Mouse (Mus musculus): ENCODE data around the gene Ksr1.
A peak's percentile ranks its signal among the peaks of the same experiment; 100 is the strongest.

Ksr1 gene

DNA sequence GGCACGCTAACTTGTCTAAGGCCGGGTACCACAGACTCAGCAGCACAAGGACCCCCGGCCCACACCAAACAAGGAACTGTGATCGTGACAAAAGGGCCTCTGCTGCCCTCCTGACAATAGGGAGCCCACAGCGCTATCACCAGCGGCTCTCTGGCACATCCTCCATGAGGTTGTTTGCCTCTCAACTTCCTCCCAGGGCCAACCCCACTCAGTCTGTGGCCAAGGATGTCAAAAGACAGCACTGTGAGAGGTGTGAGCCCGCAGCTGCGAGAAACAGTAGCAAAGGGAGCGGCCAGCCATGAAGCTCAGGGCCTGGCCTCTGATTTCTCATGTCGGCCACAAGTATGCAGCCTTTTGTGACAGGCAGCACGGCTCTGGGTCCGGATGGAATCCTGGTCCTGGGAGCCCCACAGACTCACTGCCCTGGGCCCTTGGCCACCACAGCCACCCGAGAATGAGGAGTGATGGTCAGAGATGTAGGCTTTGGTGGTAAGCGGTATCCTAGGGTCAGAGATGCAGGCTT is 104.2 kb downstream of the Ksr1 start:
- no peak for DNase-seq

DNA sequence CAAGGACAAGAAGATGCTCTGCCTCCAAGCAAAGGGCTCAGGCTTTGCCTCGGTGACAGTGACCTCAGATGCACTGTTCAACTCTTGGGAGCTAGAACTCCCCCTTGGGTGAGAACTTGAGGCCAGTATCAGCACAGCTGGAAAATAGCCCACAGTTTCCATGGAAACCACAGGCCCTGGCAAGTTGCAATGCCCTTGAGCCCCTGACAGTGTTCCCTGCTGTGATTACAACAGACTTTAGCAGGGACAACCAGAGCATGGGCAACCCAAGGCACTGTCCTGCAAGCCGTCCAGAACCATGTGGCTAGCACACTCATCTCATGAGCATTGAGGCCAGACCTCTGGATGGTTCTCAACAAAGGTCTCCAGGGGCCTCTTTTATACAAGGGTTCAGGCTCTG is 106.7 kb downstream of the Ksr1 start:
- peak in 1 of 2 experiments; percentile 40 for DNase-seq

DNA sequence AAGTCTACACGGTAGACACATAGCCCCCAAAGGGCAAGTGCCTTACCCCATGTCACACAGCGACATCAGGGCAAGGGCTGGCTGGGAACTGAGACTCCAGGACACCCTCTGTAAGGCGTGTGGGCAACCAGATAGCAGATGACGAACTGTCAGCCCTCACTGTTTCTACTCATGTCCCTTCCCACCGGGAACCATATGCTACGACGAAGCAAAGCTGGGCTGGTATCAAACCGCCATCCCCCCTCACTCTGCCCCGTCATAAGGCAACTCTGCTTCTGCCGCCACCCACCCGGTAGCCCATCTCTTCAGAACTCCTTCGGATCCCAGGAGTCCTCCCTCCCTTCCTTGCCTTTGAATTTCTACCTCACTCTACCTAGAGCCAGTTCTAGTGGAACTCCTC is 108.7 kb downstream of the Ksr1 start:
- DNase-seq: no peak

DNA sequence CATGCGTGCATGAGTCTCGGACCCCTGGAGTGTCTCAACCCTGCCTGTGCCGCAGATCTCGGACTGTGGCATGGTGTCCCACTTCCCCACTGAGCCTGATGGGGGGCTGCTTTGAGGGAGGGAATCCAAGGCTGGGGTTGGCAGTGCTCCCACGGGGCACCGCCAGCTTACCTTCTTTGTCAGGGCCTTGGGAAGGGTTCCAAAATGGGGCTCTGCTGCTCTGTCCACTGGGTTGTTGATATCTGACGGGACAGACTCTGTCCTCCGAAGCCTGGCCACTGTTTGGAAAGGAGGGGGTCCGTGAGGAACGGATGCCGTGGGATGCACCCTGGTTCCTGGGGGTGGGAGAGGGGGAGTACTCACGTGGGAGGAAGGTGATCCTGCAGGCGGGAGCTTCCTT is 109.9 kb downstream of the Ksr1 start:
- DNase-seq: no peak

DNA sequence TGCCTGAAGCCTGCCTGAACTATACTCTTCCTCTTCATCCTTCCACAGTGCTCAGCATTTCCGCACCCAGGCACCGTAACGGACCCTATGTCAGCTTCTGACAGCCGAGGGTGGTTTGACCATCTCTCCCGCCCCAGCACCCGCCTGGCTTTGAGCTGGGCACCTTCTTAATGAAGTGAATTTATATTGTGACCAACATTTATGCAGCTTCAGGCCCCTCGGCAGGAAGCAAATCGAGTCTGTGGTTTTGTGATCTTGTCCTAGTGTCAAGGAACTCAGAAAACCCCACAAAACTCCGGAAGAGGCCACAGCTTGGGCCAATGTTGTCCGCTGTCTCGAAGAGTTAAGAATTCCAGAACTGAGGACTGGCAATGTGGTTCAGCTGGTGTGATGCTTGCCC is 112.6 kb downstream of the Ksr1 start:
- no peak for DNase-seq

DNA sequence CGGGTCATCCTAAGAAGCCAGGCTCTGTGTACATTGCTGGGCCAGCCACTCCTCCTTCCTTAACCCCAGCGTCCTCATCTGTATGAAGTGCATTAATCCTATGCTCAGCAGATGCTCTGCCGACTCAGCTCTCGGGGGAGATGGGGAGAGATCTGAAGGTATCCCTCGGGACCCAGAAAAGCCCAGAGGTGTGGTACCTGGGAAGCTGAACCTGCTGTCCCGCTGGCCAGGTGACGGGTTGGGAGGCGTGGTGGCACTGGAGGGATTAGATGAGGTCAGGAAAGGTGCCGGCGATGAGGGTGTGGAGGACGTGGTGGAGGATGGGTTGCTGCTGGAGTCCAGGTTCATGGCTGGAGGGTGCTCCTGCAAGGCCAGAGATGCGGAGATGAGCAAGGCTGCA is 113.2 kb downstream of the Ksr1 start:
- DNase-seq: no peak

DNA sequence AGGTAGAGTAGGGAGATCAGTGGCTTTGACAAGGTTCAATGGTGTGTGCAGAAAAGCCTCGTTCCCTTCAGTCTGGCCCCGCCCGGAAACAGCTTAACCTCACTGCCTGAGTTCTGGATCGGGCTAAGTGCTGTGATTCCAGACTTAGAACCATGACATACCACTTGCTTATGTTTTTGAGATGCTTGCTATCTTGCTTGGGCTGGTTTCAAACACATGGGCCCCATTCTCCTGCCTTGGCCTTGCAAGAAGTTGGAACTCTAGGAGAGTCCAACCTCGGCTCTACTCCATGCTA is 114.8 kb downstream of the Ksr1 start:
- no peak for DNase-seq

DNA sequence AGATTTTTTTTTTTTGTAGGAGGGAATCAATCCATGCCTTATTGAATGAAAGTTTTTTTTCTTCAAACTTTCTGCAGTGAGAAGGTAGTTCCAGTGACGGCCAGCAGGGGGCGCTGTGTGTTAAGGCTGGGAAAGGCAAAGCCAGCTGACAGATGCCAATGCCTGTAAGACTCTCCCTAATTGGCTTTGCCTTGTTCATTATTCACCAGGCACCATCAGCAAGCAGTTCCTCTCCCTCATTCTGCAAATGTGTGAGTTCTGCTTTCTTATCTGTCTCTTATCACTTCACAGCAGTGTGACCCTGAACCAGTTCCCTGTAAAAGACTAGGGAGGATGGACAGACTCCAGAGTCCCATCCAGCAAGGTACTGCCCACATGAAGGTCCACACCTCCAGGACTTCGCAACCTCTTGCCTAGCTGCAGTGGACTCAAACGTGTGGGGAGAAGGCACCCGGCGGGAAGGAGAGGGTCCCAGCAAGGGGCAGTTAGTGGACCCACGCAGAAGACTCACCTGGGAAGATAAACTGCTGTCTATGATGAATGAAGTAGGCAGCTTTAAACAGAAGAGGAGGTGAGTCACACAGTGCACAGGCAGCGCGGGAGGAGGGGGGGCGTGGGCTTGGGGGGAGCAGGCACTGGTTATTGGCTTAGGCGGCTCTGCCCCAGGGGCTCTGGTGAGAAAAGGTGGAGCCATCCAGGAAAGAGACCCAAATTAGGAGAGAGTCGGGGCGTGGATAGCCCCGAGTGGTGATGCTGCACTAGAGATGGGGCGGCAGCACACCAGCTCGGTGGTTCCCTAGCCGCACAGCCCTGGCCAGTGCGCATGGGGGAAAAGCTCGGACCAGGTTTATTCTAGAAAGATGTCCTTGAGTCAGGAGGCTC is 115.4 kb downstream of the Ksr1 start:
- peak; percentile 93 to 96 for DNase-seq

DNA sequence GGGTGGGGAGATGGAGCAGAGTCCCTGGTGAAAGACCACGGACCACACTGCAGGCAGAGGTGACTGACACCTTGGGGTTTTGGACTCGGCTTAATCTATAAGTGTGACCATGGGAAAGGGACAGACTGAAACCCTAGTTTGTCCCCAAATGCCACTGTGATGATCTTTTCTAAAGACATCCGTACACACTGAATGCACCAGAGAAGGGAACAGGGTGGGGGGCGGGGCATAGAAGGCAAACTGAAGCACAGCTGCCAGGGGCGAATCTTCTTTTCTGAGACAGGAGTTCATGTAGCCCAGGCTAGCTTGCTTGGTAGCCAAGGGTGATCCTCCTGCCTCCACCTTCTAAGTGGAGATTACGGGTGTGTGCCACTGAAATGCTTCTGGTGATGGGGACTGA is 122.5 kb downstream of the Ksr1 start:
- DNase-seq: no peak

DNA sequence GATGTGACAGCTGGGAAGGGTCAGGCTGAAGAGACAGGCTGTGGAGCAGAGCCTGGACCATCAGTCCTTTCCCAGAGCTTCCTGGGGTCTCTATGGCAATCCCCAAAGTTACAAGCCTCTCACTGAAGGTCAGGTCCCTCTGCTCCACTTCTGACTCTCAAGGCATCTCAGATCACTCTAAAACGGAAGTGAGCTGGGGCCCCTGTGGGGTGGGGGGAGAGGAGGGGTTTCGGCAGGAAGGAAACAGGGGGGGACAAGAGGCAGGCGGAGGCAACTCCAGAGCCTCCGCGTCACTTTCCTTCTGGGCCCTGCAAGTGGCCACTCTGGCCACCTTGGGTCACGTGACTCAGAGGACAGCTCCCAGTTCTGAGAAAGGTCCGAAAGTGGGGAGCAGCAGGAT is 122.9 kb downstream of the Ksr1 start:
- DNase-seq: peak; percentile 55 to 73

DNA sequence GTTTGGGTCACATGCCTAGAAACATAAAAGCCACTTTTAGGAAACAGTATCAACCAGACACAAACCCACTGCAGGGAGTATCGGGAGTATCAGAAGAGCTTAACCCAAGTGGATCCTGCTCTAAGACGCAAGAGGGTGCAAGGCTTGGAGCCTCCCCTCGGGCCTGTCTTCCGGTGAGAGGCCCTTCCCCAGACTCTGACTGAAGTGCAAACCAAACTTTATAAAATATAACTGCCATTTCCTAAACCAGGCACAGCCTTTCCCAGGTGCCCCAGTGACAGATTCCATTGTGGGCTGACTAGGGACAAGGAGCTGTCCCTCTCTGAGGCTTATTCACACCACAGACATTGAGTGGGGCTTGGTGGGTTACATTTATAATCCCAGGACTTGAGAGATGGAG is 123.4 kb downstream of the Ksr1 start:
- DNase-seq: no peak

DNA sequence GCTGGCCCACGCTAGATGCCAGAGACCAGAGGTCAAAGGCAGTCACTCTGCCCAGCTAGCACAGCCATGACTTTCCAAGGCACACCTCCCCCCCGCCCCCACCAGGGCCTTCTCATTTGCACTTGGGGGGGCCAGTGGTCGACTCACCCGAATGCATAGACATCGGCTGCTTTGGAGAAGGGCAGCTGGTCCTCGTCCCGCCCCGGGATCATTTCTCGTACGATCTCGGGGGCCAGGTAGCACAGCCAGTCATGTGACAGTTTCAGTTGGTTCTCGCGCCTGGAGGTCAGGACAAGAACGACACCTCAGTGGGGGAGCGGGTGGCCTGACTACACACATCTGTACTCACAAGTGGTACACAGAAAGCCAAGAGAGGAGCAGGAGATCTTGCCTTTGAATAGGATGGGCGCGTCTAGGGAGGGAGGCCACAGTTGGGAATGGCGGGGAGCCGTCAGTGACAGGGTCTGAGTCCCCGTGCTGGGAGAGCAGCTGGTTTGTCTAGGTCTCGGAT is 125.6 kb downstream of the Ksr1 start:
- no peak for DNase-seq

DNA sequence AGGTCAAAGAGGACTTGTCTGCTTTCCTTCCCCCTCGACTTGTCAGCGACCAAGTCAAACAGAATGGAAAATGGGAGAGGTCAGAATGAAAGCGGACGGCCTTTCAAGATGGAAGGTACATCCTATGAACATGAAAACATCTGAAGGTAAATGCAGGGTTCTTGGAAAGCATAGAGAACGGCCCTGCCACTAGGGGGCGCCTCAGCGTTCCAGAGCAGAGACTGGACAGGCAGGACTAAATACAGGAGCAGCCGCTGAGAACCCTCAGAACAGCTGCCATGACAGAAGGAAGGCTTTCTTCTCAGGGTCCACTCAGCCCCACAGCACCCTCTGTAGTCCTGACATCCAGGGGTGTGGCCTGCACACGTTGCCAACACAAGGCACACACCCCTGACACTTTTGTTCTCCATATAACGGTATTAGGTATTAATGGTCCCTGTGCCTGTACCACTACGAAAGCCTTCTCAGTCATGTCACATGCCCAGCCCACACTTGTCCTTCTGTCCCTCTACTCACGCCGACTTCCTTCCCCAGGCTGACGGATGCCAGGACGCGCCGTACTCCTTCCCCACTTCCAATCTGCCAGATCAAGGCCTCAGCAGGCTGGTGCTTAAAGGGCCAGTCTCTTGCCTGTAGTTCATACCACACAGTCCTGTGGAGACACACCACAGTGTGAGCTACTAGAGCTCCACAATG is 126.2 kb downstream of the Ksr1 start:
- DNase-seq: peak; percentile 51 to 62

DNA sequence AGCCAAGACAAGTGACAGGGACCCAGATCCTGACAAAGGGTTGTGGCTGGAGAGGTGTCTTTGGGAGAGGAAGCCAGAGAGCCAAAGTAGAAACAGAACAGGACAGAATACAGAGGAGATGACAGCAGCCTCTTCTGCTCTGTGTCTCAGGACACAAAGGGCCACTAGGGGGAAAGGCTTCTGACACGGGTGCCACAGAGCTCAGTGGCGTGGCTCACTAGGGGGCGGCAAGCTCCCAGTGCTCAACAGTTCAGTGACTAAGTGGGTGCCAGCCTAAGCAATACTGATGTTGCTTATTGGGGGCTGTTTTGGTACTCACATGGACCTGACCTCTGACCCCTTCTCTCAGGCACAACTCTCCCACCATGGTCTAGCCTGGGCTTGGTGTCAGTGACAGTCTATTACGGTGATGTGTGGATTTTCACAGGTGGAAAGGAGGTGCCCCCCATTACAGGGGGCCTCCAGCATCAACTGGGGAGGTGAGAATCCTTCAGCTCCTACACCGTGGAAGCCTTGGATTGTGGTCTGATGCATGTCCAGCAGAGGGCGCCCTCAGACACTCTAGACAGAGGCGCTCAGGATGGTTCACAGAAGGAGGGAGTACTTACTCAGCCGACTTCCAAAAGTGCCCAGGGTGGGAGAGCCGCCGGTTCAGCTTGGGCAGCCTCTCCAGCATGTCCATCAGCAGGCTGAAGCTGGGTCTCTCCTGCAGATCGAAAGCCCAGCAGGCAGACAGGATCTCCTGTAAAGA is 127.1 kb downstream of the Ksr1 start:
- peak; percentile 87 to 88 for DNase-seq

DNA sequence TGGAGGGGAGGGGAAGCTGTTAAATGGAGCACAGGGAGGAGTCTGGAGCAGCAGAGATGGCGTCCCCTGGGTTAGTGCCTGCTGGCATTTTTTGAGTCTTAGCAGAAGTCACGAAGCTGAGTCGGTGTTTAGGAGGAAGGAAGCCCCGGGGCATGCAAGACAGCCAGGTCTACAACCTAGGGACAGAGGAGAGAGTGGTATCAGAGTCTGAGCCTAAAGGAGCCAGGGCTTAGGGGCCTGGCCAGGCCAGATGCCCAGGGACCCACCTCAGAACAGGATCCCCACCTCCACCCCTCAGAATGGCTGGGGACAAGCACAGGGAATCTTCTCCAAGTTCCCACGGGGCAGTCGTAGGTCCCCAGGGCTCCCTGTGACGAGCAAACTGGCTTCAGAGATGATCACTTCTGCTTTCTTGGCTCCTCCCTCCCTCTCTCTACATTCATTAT is 129.0 kb downstream of the Ksr1 start:
- no peak for DNase-seq

DNA sequence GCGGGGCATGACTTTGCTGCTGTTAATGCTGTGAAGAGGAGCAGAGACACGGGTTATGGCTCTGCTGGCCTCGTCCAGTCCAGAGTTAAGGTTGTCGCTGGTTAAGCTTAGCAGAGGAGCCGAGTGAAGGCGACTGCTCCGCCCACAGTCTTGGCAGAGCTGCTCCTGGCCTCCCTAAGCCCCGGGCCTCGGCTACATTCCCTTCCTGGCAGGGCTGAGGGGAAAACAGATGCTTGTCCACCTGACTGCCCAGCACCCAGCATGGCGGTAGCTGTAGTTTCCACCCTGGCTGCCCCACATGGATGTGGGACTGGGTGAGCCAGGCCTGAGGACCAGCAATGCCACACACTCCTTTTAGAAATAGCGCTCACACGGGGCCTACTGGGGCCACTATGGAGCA is 130.0 kb downstream of the Ksr1 start:
- no peak for DNase-seq

DNA sequence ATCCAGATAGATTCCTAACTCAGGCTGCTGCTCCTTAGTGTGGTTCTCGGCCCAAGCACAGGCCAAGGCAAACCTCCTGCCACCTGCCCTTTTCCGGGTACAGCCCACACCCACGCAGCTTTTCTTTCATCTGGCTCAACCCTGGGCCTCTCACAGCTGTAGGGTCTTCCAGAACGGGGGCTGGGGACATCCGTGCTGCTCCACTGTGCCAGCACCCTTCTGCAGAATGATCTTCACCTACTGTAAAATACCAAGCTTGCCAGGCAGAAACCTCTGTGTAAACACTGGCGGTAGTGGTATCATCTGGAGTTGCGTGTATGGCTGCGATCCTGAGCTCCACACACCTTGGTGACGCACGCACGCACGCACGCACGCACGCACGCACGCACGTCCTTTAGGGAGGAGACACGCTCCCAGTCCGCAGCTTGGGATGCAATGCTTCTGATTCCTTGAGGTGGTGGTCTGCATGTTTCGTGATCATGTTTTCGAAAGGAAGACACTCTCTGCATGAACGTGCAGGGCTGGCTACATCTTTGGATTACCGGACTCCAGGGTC is 130.5 kb downstream of the Ksr1 start:
- DNase-seq: no peak

DNA sequence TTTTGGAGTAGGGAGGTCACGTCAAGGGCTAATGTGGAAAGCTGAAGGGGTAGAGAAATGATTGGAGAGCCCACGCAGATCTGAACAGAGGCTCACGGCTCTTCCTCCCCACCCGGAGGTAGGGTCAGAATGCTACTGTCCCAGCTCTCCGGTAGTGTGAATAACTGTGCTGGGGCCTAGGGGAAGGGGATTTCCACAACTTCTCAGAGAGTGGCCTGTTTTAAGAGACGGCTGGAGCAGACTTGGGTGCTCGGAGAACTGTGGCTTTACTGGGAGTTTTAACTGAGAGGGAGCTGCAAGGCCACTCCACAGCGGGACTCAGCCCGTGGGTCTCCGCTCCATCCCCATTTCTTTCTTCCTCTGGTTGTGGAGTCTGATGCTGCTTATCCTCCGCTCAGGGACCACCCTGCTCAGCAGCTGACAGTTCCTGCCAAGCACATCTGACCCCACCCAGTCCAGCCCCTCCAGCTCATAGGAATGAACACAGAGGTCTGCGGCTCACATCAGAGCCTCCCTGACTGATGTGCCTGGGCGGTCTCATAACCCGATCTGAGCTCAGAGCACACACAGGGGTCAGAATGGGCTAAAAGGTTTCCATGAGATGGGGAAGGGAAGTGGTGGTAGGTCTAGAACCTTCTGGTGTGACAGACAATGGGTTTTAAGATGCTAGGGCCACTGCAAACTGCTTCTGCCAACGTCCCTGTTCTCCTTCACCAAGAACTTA is 131.4 kb downstream of the Ksr1 start:
- DNase-seq: no peak

DNA sequence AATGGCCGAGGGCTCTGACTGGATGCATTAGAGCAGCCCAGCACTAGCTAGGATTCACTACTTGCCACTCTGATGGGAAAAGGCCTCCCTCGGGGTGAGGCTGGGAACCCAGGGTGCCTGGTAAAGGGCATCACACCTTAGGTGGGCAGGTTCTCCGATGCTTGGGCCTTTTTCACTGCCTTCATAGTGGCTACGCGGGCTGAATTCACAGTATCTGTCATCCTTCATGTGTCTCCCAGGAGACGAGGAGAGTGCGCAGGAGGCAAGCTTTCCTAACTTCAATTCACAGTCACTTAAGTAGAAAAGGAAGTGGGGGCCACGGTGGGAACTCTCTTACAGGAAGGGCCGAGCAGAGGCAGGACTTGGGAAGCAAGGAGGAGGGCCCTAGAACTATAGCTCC is 132.4 kb downstream of the Ksr1 start:
- DNase-seq: peak in 1 of 2 experiments; percentile 28

DNA sequence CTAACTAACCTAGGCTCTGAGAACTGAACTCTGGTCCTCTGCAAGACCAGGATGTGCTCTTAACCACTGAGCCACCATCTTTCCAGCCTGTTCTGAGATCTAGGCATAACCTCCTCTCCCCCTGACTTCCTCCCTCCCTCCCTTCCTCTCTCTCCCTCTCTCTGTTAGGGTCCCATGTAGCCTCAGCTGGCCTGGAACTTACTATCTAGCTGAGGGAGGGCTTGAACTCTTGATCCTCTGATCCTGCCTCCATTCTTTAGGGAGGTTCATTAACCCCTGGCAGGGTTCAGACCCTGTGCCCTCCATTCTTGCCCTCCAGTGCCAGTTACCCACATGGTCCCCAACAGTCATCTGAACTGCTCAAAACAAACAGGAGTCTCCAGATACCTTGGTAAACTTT is 133.2 kb downstream of the Ksr1 start:
- DNase-seq: no peak

DNA sequence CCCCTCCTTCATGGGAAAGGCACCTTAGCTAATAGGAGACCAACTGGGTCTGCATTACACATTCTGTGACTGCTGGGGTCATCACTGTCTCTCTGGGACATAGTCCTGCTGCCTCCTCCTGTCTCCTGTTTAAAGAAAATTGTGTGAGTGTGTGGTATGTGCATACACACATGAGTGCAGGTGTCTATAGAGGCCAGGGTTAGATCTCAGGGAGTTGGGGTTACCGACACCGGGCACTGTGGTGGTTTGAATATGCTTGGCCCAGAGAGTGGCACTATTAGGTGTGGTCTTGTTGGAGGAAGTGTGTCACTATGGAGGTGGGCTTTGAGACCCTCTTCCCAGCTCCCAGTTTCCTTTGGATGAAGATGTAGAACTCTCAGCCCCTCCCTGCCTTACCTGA is 133.7 kb downstream of the Ksr1 start:
- DNase-seq: no peak

DNA sequence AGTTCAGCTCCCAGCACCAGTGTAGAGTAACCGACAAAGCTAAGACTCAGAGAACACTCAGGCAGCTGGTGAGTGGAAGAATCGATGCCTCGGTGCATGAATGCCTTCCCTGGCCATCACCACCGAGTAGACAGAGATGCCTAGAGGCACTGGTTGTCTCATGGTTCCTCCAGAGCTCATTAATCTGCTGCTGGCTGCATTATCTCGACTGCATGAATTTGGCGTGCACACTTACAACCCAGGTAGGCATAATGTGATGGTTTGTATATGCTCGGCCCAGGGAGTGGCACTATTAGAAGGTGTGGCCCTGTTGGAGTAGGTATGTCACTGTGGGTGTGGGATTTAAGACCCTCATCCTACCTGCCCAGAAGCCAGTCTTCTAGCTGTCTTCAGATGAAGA is 137.3 kb downstream of the Ksr1 start:
- no peak for DNase-seq
